Mouse (Mus musculus) CH12.LX (cell line): ENCODE results near the gene Camkmt.

ENCODE experiments used
- BHLHE40 ChIP-seq: IDR thresholded peaks from 2 replicates; pipeline ENCODE4 v1.6.1; 2011; ENCODE audit warnings: mild to moderate bottlenecking, low read depth, low read length, improper control_type of control experiment
- CTCF ChIP-seq, 2 experiments: IDR thresholded peaks in 1 of 2; conservative IDR thresholded peaks in 1 of 2; 2 replicates each; pipeline ENCODE4 v1.5.1; 2011 to 2012; ENCODE audit warnings: low read depth in 2 of 2, low read length in 2 of 2, improper control_type of control experiment in 1 of 2, inconsistent platforms in 1 of 2, mild to moderate bottlenecking in 1 of 2, moderate library complexity in 1 of 2
- ELF1 ChIP-seq: IDR thresholded peaks from 2 replicates; pipeline ENCODE4 v1.6.1; 2014; ENCODE audit warnings: low read depth, mild to moderate bottlenecking, inconsistent platforms, low read length, improper control_type of control experiment
- EP300 ChIP-seq: IDR thresholded peaks from 2 replicates; pipeline ENCODE4 v1.6.1; 2011; ENCODE audit warnings: low read length, improper control_type of control experiment
- JUN ChIP-seq: IDR thresholded peaks from 2 replicates; pipeline ENCODE4 v1.6.1; 2011; ENCODE audit warnings: low read depth, mild to moderate bottlenecking, low read length, improper control_type of control experiment, moderate library complexity; ENCODE audit not compliant: insufficient read depth
- MAFK ChIP-seq: IDR thresholded peaks from 2 replicates; pipeline ENCODE4 v1.6.1; 2011; ENCODE audit warnings: low read length, improper control_type of control experiment; ENCODE audit not compliant: insufficient replicate concordance
- MAZ ChIP-seq: IDR thresholded peaks from 2 replicates; pipeline ENCODE4 v1.6.1; 2012; ENCODE audit warnings: low read depth, mild to moderate bottlenecking, inconsistent platforms, low read length, improper control_type of control experiment, moderate library complexity
- NELFE ChIP-seq: IDR thresholded peaks from 2 replicates; pipeline ENCODE4 v1.6.1; 2011; ENCODE audit warnings: low read depth, low read length, improper control_type of control experiment
- POLR2A ChIP-seq: IDR thresholded peaks from 2 replicates; pipeline ENCODE4 v1.6.1; 2011; ENCODE audit warnings: low read depth, mild to moderate bottlenecking, improper control_type of control experiment, low read length
- SMC3 ChIP-seq: IDR thresholded peaks from 2 replicates; pipeline ENCODE4 v1.6.1; 2011; ENCODE audit warnings: low read depth, low read length, improper control_type of control experiment

GRCm38 (mm10) chr17:85486585-85487480 is 396.5 kb downstream of the Camkmt start:
- TF ChIP-seq CTCF (conservative IDR thresholded peaks at IDR 0.05 in 1 of 2, IDR thresholded peaks at IDR 0.05 in 1 of 2; ENCODE audit: low read depth in 2 of 2, low read length in 2 of 2) (no peak), POLR2A (no peak), MAZ (no peak), MAFK (no peak), EP300 (no peak), NELFE (no peak), BHLHE40 (no peak), JUN (no peak), ELF1 (no peak), SMC3 (no peak)
